Mouse (Mus musculus) neural tube, embryonic 10.5 days (tissue): ENCODE measurements around the gene Krtap6-1.
"Not testable (repeated sequence)": the region's sequence is repeated elsewhere in the genome, so short reads cannot be mapped to it uniquely, and the experiment has no call there.

Experiments used
- DNase-seq: peaks from one replicate; pipeline ENCODE4 v3.0.0-alpha.2; 2017; ENCODE audit warnings: low spot score; ENCODE audit errors: extremely low spot score

Gene Krtap6-1

DNA sequence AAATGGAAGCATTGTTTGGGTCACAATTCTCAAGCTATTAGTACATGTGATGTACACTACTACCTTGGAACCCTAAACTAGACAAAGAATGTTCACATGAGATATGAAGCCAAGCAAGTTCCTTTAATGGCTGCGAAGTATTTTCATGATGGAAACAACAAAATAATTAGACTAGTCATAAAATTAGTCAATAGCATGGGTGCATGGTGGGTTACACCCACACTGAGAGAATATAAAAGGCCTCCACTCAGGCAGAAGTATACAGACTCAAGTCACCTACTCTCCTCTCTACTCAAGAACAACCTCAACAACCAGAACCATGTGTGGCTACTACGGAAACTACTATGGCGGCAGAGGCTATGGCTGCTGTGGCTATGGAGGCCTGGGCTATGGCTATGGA lies at the start of gene Krtap6-1:
Gene Krtap6-1 (plus strand): TSS at position 301 of the 400 bp plus-strand sequence.
- DNase-seq = not testable (repeated sequence)

DNA sequence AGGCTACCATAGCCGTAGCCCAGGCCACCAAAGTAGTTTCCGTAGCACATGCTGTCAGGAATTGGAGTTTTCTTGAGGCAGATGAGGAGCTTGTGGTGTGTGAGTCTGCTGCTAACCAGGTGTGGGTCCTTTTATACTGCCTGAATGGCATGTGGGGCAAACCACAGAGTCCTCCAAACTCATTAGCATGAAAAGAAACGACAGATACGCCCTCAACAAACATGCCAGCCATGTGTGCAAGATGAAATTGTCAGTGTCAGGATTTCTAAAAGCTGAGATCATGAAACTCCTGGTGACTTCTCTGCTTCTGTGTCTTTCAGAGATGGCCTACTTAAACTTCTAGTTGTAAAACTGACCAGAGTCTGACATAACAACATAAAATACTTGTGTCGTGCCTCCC lies 20.8 kb upstream of the Krtap6-1 start, which contains the start of gene Krtap22-2:
Gene Krtap22-2 (minus strand): TSS at position 101 of the 400 bp plus-strand sequence.
- no peak for DNase-seq

GRCm38 (mm10) chr16:89013973-89014372 lies 17.5 kb upstream of the Krtap6-1 start:
- no peak for DNase-seq

DNA sequence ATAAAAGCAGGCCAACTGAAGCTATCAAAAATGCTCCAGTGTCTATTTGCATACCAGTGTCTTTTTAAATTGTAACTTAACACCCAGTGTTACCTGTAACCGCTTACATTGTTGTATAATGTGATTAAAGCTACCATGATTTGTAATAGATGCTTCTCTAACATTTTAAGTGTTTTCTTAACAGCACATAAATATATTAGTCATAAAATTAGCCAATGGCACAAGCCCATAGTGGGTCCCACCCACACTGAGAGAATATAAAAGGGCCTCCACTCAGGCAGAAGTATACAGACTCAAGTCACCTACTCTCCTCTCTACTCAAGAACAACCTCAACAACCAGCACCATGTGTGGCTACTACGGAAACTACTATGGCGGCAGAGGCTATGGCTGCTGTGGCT lies 16.5 kb upstream of the Krtap6-1 start, which contains the start of gene Gm10229:
Gene Gm10229 (plus strand): TSS at position 301 of the 400 bp plus-strand sequence.
- DNase-seq = not testable (repeated sequence)

DNA sequence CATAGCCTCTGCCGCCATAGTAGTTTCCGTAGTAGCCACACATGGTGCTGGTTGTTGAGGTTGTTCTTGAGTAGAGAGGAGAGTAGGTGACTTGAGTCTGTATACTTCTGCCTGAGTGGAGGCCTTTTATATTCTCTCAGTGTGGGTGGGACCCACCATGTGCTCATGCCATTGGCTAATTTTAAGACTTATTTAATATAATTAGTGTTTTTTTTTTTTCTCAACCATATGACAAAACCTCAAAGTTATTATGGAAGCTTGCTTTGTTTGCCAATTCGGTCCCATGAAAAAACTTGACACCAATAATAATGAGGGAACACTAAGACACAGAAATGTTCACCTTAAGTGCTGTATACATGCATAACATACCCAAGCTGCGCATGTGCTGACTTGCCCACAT lies 9.9 kb downstream of the Krtap6-1 start, which contains the start of gene Gm10228:
Gene Gm10228 (minus strand): TSS at position 101 of the 400 bp plus-strand sequence.
- not testable (repeated sequence) for DNase-seq

GRCm38 (mm10) chr16:89047783-89048182 lies 16.3 kb downstream of the Krtap6-1 start, which contains the start of gene Krtap6-5:
TSS of gene Krtap6-5 (minus strand) at chr16:89047883.
- DNase-seq = no peak

DNA sequence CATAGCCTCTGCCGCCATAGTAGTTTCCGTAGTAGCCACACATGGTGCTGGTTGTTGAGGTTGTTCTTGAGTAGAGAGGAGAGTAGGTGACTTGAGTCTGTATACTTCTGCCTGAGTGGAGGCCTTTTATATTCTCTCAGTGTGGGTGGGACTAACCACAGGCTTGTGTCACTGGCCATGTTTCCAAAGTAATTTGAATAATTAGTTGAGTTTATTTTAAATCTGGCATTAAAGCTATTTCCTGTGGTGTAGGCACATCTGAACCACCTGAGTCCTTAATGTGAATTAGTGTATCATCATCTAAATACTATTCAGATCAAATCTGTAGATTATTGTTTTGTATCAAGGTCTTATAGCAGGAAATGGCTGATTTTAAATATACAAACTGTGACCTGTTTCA lies 32.4 kb downstream of the Krtap6-1 start, which contains the start of gene 1110025L11Rik:
Gene 1110025L11Rik (minus strand): TSS at position 101 of the 400 bp plus-strand sequence.
- DNase-seq = not testable (repeated sequence)

DNA sequence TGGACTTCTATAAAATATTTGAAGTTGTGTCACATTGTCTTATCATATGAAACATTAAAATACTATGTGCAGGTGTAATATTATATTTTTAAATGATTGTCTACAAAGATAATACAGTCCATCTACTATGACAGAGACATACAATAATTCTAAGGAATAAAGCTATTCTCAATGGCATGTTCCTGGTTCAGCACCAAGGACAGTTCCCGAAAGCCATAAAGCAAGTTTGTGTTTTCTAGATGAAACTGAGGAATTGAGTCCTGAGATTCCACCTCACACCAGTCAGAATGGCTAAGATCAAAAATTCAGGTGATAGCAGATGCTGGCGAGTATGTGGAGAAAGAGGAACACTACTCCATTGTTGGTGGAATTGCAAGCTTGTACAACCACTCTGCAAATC lies 39.5 kb downstream of the Krtap6-1 start:
- DNase-seq = peak; percentile 14
